Mouse (Mus musculus): ENCODE results near the gene Prkag2. TPM values are rescaled to one million over a fixed set of nuclear protein-coding genes. Genes with fewer than 3 reads are reported as not detected.

Gene Prkag2
- polyA plus RNA-seq, 1 experiment from 2014 or later: 109 TPM

- Histone ChIP-seq H3K9ac (replicated peaks; ENCODE audit: low read depth, low read length) (no peak overlapping the region), H3K36me3 (ENCODE audit: control insufficient read depth, insufficient read depth) (no peaks in the 10 kb centered on the region), H3K4me2 (ENCODE audit: low read length) (no peak overlapping the region), H3K9me3 (ENCODE audit: control insufficient read depth, low read length) (no peaks in the 10 kb centered on the region), H3K4me3 (replicated peaks; ENCODE audit: low read length) (no peak overlapping the region), H3K27ac (ENCODE audit: low read length) (no peak overlapping the region), H3K4me1 (replicated peaks; ENCODE audit: control insufficient read depth, insufficient read depth, low read length) (no peaks in the 10 kb centered on the region), H3K27me3 (replicated peaks; ENCODE audit: control insufficient read depth, insufficient read depth, low read length) (no peaks in the 10 kb centered on the region)
- no peak for ATAC-seq
- WGBS: 95% methylated on average over 1 of the region's 1 CpGs
Observed at GRCm38 (mm10) chr5:25041947-25042346, 58.5 kb downstream of the Prkag2 start.

GRCm38 (mm10) chr5:25041307-25041706 is 59.1 kb downstream of the Prkag2 start:
- Histone ChIP-seq H3K4me1 (replicated peaks; ENCODE audit: control insufficient read depth, insufficient read depth, low read length) (no peaks in the 10 kb centered on the region), H3K9me3 (ENCODE audit: control insufficient read depth, low read length) (no peaks in the 10 kb centered on the region), H3K36me3 (ENCODE audit: control insufficient read depth, insufficient read depth) (no peaks in the 10 kb centered on the region), H3K9ac (replicated peaks; ENCODE audit: low read depth, low read length) (no peak overlapping the region), H3K27ac (ENCODE audit: low read length) (no peak overlapping the region), H3K4me3 (replicated peaks; ENCODE audit: low read length) (no peak overlapping the region), H3K27me3 (replicated peaks; ENCODE audit: control insufficient read depth, insufficient read depth, low read length) (no peaks in the 10 kb centered on the region), H3K4me2 (ENCODE audit: low read length) (no peak overlapping the region)
- ATAC-seq: no peak
- 58% methylated on average over 5 of the region's 5 CpGs for WGBS

GRCm38 (mm10) chr5:25040903-25041302 is 59.5 kb downstream of the Prkag2 start:
- ATAC-seq: no peak
- Histone ChIP-seq H3K4me3 (replicated peaks; ENCODE audit: low read length) (no peak overlapping the region), H3K27me3 (replicated peaks; ENCODE audit: control insufficient read depth, insufficient read depth, low read length) (no peaks in the 10 kb centered on the region), H3K9ac (replicated peaks; ENCODE audit: low read depth, low read length) (no peak overlapping the region), H3K36me3 (ENCODE audit: control insufficient read depth, insufficient read depth) (no peaks in the 10 kb centered on the region), H3K4me2 (ENCODE audit: low read length) (no peak overlapping the region), H3K4me1 (replicated peaks; ENCODE audit: control insufficient read depth, insufficient read depth, low read length) (no peaks in the 10 kb centered on the region), H3K9me3 (ENCODE audit: control insufficient read depth, low read length) (no peaks in the 10 kb centered on the region), H3K27ac (ENCODE audit: low read length) (no peak overlapping the region)
- 83% methylated on average over 7 of the region's 7 CpGs for WGBS

GRCm38 (mm10) chr5:25038827-25039226 is 61.6 kb downstream of the Prkag2 start:
- no peak for ATAC-seq
- H3K4me1 ChIP-seq (replicated peaks; ENCODE audit: control insufficient read depth, insufficient read depth, low read length): no peaks in the 10 kb centered on the region
- 95% methylated on average over 2 of the region's 2 CpGs for WGBS

GRCm38 (mm10) chr5:25035391-25035790 is 65.1 kb downstream of the Prkag2 start:
- H3K9ac ChIP-seq (replicated peaks; ENCODE audit: low read depth, low read length): no peak overlapping the region
- H3K36me3 ChIP-seq (ENCODE audit: control insufficient read depth, insufficient read depth): no peaks in the 10 kb centered on the region
- H3K9me3 ChIP-seq (ENCODE audit: control insufficient read depth, low read length): no peaks in the 10 kb centered on the region
- H3K4me1 ChIP-seq (replicated peaks; ENCODE audit: control insufficient read depth, insufficient read depth, low read length): no peaks in the 10 kb centered on the region
- no peak overlapping the region for H3K4me2 ChIP-seq (ENCODE audit: low read length)
- no peak for ATAC-seq
- H3K4me3 ChIP-seq (replicated peaks; ENCODE audit: low read length): no peak overlapping the region
- no peak overlapping the region for H3K27ac ChIP-seq (ENCODE audit: low read length)
- WGBS: 83% methylated on average over 3 of the region's 3 CpGs
- no peaks in the 10 kb centered on the region for H3K27me3 ChIP-seq (replicated peaks; ENCODE audit: control insufficient read depth, insufficient read depth, low read length)

More at GRCm38 (mm10) chr5:25038827-25039226, 61.6 kb downstream of the Prkag2 start:
- Histone ChIP-seq H3K27ac (ENCODE audit: low read length) (no peak overlapping the region), H3K9ac (replicated peaks; ENCODE audit: low read depth, low read length) (no peak overlapping the region), H3K4me2 (ENCODE audit: low read length) (no peak overlapping the region), H3K4me3 (replicated peaks; ENCODE audit: low read length) (no peak overlapping the region), H3K36me3 (ENCODE audit: control insufficient read depth, insufficient read depth) (no peaks in the 10 kb centered on the region), H3K27me3 (replicated peaks; ENCODE audit: control insufficient read depth, insufficient read depth, low read length) (no peaks in the 10 kb centered on the region), H3K9me3 (ENCODE audit: control insufficient read depth, low read length) (no peaks in the 10 kb centered on the region)

- H3K4me2 ChIP-seq (ENCODE audit: low read length): no peak overlapping the region
- H3K27ac ChIP-seq (ENCODE audit: low read length): no peak overlapping the region
- H3K9ac ChIP-seq (replicated peaks; ENCODE audit: low read depth, low read length): no peak overlapping the region
- ATAC-seq: peak; percentile 75
- no peak overlapping the region for H3K4me3 ChIP-seq (replicated peaks; ENCODE audit: low read length)
- no peaks in the 10 kb centered on the region for H3K9me3 ChIP-seq (ENCODE audit: control insufficient read depth, low read length)
- H3K36me3 ChIP-seq (ENCODE audit: control insufficient read depth, insufficient read depth): no peaks in the 10 kb centered on the region
- WGBS: 63% methylated on average over 4 of the region's 4 CpGs
- H3K4me1 ChIP-seq (replicated peaks; ENCODE audit: control insufficient read depth, insufficient read depth, low read length): no peaks in the 10 kb centered on the region
- no peaks in the 10 kb centered on the region for H3K27me3 ChIP-seq (replicated peaks; ENCODE audit: control insufficient read depth, insufficient read depth, low read length)
Observed at GRCm38 (mm10) chr5:25031456-25031856, 69.0 kb downstream of the Prkag2 start.

GRCm38 (mm10) chr5:25031037-25031436 is 69.4 kb downstream of the Prkag2 start:
- Histone ChIP-seq H3K36me3 (ENCODE audit: control insufficient read depth, insufficient read depth) (no peaks in the 10 kb centered on the region), H3K4me2 (ENCODE audit: low read length) (no peak overlapping the region), H3K9me3 (ENCODE audit: control insufficient read depth, low read length) (no peaks in the 10 kb centered on the region), H3K9ac (replicated peaks; ENCODE audit: low read depth, low read length) (no peak overlapping the region), H3K4me3 (replicated peaks; ENCODE audit: low read length) (no peak overlapping the region), H3K27ac (ENCODE audit: low read length) (no peak overlapping the region), H3K27me3 (replicated peaks; ENCODE audit: control insufficient read depth, insufficient read depth, low read length) (no peaks in the 10 kb centered on the region), H3K4me1 (replicated peaks; ENCODE audit: control insufficient read depth, insufficient read depth, low read length) (no peaks in the 10 kb centered on the region)
- 90% methylated on average over 11 of the region's 11 CpGs for WGBS
- ATAC-seq: 0 out of 2 replicates have a peak, but pooled peaks have one; percentile 6

GRCm38 (mm10) chr5:25030276-25030681 is 70.2 kb downstream of the Prkag2 start:
- Histone ChIP-seq H3K27ac (ENCODE audit: low read length) (no peak overlapping the region), H3K9me3 (ENCODE audit: control insufficient read depth, low read length) (no peaks in the 10 kb centered on the region), H3K4me2 (ENCODE audit: low read length) (no peak overlapping the region), H3K9ac (replicated peaks; ENCODE audit: low read depth, low read length) (no peak overlapping the region), H3K4me3 (replicated peaks; ENCODE audit: low read length) (no peak overlapping the region), H3K36me3 (ENCODE audit: control insufficient read depth, insufficient read depth) (no peaks in the 10 kb centered on the region), H3K4me1 (replicated peaks; ENCODE audit: control insufficient read depth, insufficient read depth, low read length) (no peaks in the 10 kb centered on the region), H3K27me3 (replicated peaks; ENCODE audit: control insufficient read depth, insufficient read depth, low read length) (no peaks in the 10 kb centered on the region)
- no peak for ATAC-seq
- 73% methylated on average over 3 of the region's 3 CpGs for WGBS

- no peaks in the 10 kb centered on the region for H3K4me1 ChIP-seq (replicated peaks; ENCODE audit: control insufficient read depth, insufficient read depth, low read length)
- no peaks in the 10 kb centered on the region for H3K36me3 ChIP-seq (ENCODE audit: control insufficient read depth, insufficient read depth)
- 56% methylated on average over 4 of the region's 4 CpGs for WGBS
- no peaks in the 10 kb centered on the region for H3K27me3 ChIP-seq (replicated peaks; ENCODE audit: control insufficient read depth, insufficient read depth, low read length)
- no peak overlapping the region for H3K4me3 ChIP-seq (replicated peaks; ENCODE audit: low read length)
- no peak overlapping the region for H3K27ac ChIP-seq (ENCODE audit: low read length)
- H3K4me2 ChIP-seq (ENCODE audit: low read length): no peak overlapping the region
- ATAC-seq: no peak
- H3K9me3 ChIP-seq (ENCODE audit: control insufficient read depth, low read length): no peaks in the 10 kb centered on the region
- H3K9ac ChIP-seq (replicated peaks; ENCODE audit: low read depth, low read length): no peak overlapping the region
Observed at GRCm38 (mm10) chr5:25027673-25028072, 72.8 kb downstream of the Prkag2 start.

- H3K9me3 ChIP-seq (ENCODE audit: control insufficient read depth, low read length): no peaks in the 10 kb centered on the region
- no peaks in the 10 kb centered on the region for H3K36me3 ChIP-seq (ENCODE audit: control insufficient read depth, insufficient read depth)
- no peak overlapping the region for H3K4me3 ChIP-seq (replicated peaks; ENCODE audit: low read length)
- H3K4me2 ChIP-seq (ENCODE audit: low read length): no peak overlapping the region
- no peaks in the 10 kb centered on the region for H3K27me3 ChIP-seq (replicated peaks; ENCODE audit: control insufficient read depth, insufficient read depth, low read length)
- no peak overlapping the region for H3K9ac ChIP-seq (replicated peaks; ENCODE audit: low read depth, low read length)
- no peak overlapping the region for H3K27ac ChIP-seq (ENCODE audit: low read length)
- 74% methylated on average over 12 of the region's 12 CpGs for whole genome bisulfite sequencing
- ATAC-seq: no peak
- H3K4me1 ChIP-seq (replicated peaks; ENCODE audit: control insufficient read depth, insufficient read depth, low read length): no peaks in the 10 kb centered on the region
Observed at GRCm38 (mm10) chr5:25025309-25026019, 75.0 kb downstream of the Prkag2 start.

Data from forebrain, embryonic 16.5 days (tissue).